Mouse (Mus musculus) CH12.LX (cell line): ENCODE measurements around the gene Ccr10.

Experiments
- CHD1 ChIP-seq: IDR thresholded peaks from 2 replicates; pipeline ENCODE4 v1.6.1; 2012; ENCODE audit warnings: low read depth, low read length, improper control_type of control experiment, inconsistent platforms
- CTCF ChIP-seq, 2 experiments: IDR thresholded peaks in 1 of 2; conservative IDR thresholded peaks in 1 of 2; 2 replicates each; pipeline ENCODE4 v1.5.1; 2011 to 2012; ENCODE audit warnings: low read depth in 2 of 2, low read length in 2 of 2, improper control_type of control experiment in 1 of 2, inconsistent platforms in 1 of 2, mild to moderate bottlenecking in 1 of 2, moderate library complexity in 1 of 2
- E2F4 ChIP-seq: IDR thresholded peaks from 2 replicates; pipeline ENCODE4 v1.6.1; 2011; ENCODE audit warnings: low read depth, low read length, improper control_type of control experiment; ENCODE audit not compliant: insufficient replicate concordance
- GABPA ChIP-seq: IDR thresholded peaks from 2 replicates; pipeline ENCODE4 v1.6.1; 2012; ENCODE audit warnings: low read depth, low read length, improper control_type of control experiment, inconsistent platforms; ENCODE audit not compliant: insufficient replicate concordance
- KAT2A ChIP-seq: IDR thresholded peaks from 2 replicates; pipeline ENCODE4 v1.6.1; 2012; ENCODE audit warnings: low read length, improper control_type of control experiment, inconsistent platforms; ENCODE audit not compliant: insufficient replicate concordance
- MAZ ChIP-seq: IDR thresholded peaks from 2 replicates; pipeline ENCODE4 v1.6.1; 2012; ENCODE audit warnings: low read depth, mild to moderate bottlenecking, inconsistent platforms, low read length, improper control_type of control experiment, moderate library complexity
- POLR2A ChIP-seq: IDR thresholded peaks from 2 replicates; pipeline ENCODE4 v1.6.1; 2011; ENCODE audit warnings: low read depth, mild to moderate bottlenecking, improper control_type of control experiment, low read length
- POLR2AphosphoS2 ChIP-seq: IDR thresholded peaks from 2 replicates; pipeline ENCODE4 v1.6.1; 2011; ENCODE audit warnings: low read depth, low read length, improper control_type of control experiment
- TBP ChIP-seq: conservative IDR thresholded peaks from 2 replicates; pipeline ENCODE4 v1.6.1; 2011; ENCODE audit warnings: low read depth, low read length, improper control_type of control experiment
- TCF12 ChIP-seq: IDR thresholded peaks from 2 replicates; pipeline ENCODE4 v1.6.1; 2014; ENCODE audit warnings: low read depth, mild to moderate bottlenecking, inconsistent platforms, low read length, improper control_type of control experiment
- USF1 ChIP-seq: IDR thresholded peaks from 2 replicates; pipeline ENCODE4 v1.6.1; 2014; ENCODE audit warnings: low read depth, mild to moderate bottlenecking, inconsistent platforms, low read length, improper control_type of control experiment
- USF2 ChIP-seq: conservative IDR thresholded peaks from 2 replicates; pipeline ENCODE4 v1.6.1; 2011; ENCODE audit warnings: low read depth, low read length, improper control_type of control experiment
- ZC3H11A ChIP-seq: IDR thresholded peaks from 2 replicates; pipeline ENCODE4 v1.6.1; 2012; ENCODE audit warnings: low read depth, mild to moderate bottlenecking, inconsistent platforms, low read length, improper control_type of control experiment

- no peak for TF ChIP-seq MAZ
- no peak for TF ChIP-seq ZC3H11A
- no peak for TF ChIP-seq CTCF (conservative IDR thresholded peaks at IDR 0.05 in 1 of 2, IDR thresholded peaks at IDR 0.05 in 1 of 2; ENCODE audit: low read depth in 2 of 2, low read length in 2 of 2)
- no peak for TF ChIP-seq USF2
- no peak for TF ChIP-seq TCF12
- no peak for TF ChIP-seq GABPA
- no peak for TF ChIP-seq E2F4
- no peak for TF ChIP-seq CHD1
- no peak for TF ChIP-seq KAT2A
- TF ChIP-seq USF1, result no peak
- peak; percentile 60; the same call in 1 of the 2 replicates for TF ChIP-seq POLR2AphosphoS2
- no peak for TF ChIP-seq TBP
- TF ChIP-seq POLR2A, result 0 out of 2 replicates have a peak, but pooled peaks have one; percentile 4
Observed at GRCm38 (mm10) chr11:101191919-101192470, 16.8 kb upstream of the Ccr10 start.
